Mouse (Mus musculus): ENCODE measurements around the gene Brdt. TPM values are rescaled to one million over a fixed set of nuclear protein-coding genes. Genes with fewer than 3 reads are reported as not detected.

Gene Brdt
- 0.09 and 0.16 TPM in 2 replicates for polyA plus RNA-seq (2012; rRNA removed)
- 0.05 and 0.11 TPM in 2 replicates for polyA plus RNA-seq (2014; fragmentation: Nextera tagmentation; extraction: Ambion mirVana)

- ATAC-seq (ENCODE audit: insufficient read depth) (no peak), DNase-seq (ENCODE audit: low read depth in 3 of 3, low spot score in 3 of 3) (no peak)
- Histone ChIP-seq H3K4me2 (ENCODE audit: low read depth) (no peak within 1 kb of the TSS), H3K4me1 (replicated peaks; ENCODE audit: control insufficient read depth in 2 of 2, insufficient read depth in 2 of 2, low read length in 1 of 2) (no peaks in the 10 kb centered on the region), H3K4me3 (ENCODE audit: insufficient read depth in 1 of 2, low read depth in 2 of 2, low read length in 2 of 2) (no peak within 1 kb of the TSS), H3K9ac (replicated peaks) (no peak within 1 kb of the TSS), H3K36me3 (replicated peaks; ENCODE audit: control insufficient read depth, insufficient read depth, low read depth) (no peaks in the 10 kb centered on the region), H3K9me3 (ENCODE audit: control insufficient read depth, low read length) (no peaks in the 10 kb centered on the region), H3K27me3 (ENCODE audit: control insufficient read depth, insufficient read depth, low read length) (no peaks in the 10 kb centered on the region), H3K27ac (no peak within 1 kb of the TSS)
- TF ChIP-seq CTCF (IDR thresholded peaks at IDR 0.05; ENCODE audit: low read depth) (no peak), EP300 (IDR thresholded peaks at IDR 0.05; ENCODE audit: low read depth) (no peak)
- 83% methylated on average over 29 of the region's 30 CpGs for WGBS (ENCODE audit: insufficient replicate concordance)
Observed at GRCm38 (mm10) chr5:107330916-107331421, at the start of gene Brdt. Brdt (plus strand) TSS chr5:107331159.

- 70% methylated on average over 9 of the region's 9 CpGs for WGBS (ENCODE audit: insufficient replicate concordance)
Observed at GRCm38 (mm10) chr5:107282561-107283307, 48.2 kb upstream of the Brdt start.

GRCm38 (mm10) chr5:107283935-107284524 lies 46.9 kb upstream of the Brdt start:
- Histone ChIP-seq H3K4me1 (replicated peaks; ENCODE audit: control insufficient read depth in 2 of 2, insufficient read depth in 2 of 2, low read length in 1 of 2) (peaks cover 0 to 6% of the 10 kb centered on the region in 2 experiments; a peak in 2 of 4 replicates), H3K27ac (no peak overlapping the region), H3K4me2 (ENCODE audit: low read depth) (no peak overlapping the region), H3K4me3 (ENCODE audit: insufficient read depth in 1 of 2, low read depth in 2 of 2, low read length in 2 of 2) (no peak overlapping the region), H3K9me3 (ENCODE audit: control insufficient read depth, low read length) (no peaks in the 10 kb centered on the region), H3K27me3 (ENCODE audit: control insufficient read depth, insufficient read depth, low read length) (no peaks in the 10 kb centered on the region), H3K36me3 (replicated peaks; ENCODE audit: control insufficient read depth, insufficient read depth, low read depth) (no peaks in the 10 kb centered on the region), H3K9ac (replicated peaks) (no peak overlapping the region)
- TF ChIP-seq EP300 (IDR thresholded peaks at IDR 0.05; ENCODE audit: low read depth) (no peak), CTCF (IDR thresholded peaks at IDR 0.05; ENCODE audit: low read depth) (no peak)
- no peak for DNase-seq (ENCODE audit: low read depth in 3 of 3, low spot score in 3 of 3)
- WGBS (ENCODE audit: insufficient replicate concordance): 63% methylated on average over 10 of the region's 10 CpGs
- ATAC-seq (ENCODE audit: insufficient read depth): no peak

More at GRCm38 (mm10) chr5:107282561-107283307, 48.2 kb upstream of the Brdt start:
- TF ChIP-seq CTCF (IDR thresholded peaks at IDR 0.05; ENCODE audit: low read depth) (no peak), EP300 (IDR thresholded peaks at IDR 0.05; ENCODE audit: low read depth) (no peak)
- Histone ChIP-seq H3K36me3 (replicated peaks; ENCODE audit: control insufficient read depth, insufficient read depth, low read depth) (no peaks in the 10 kb centered on the region), H3K4me1 (replicated peaks; ENCODE audit: control insufficient read depth in 2 of 2, insufficient read depth in 2 of 2, low read length in 1 of 2) (peaks cover 0 to 4% of the 10 kb centered on the region in 2 experiments; a peak in 1 of 4 replicates), H3K27ac (no peak overlapping the region), H3K4me2 (ENCODE audit: low read depth) (no peak overlapping the region), H3K9ac (replicated peaks) (no peak overlapping the region), H3K27me3 (ENCODE audit: control insufficient read depth, insufficient read depth, low read length) (no peaks in the 10 kb centered on the region), H3K9me3 (ENCODE audit: control insufficient read depth, low read length) (no peaks in the 10 kb centered on the region), H3K4me3 (ENCODE audit: insufficient read depth in 1 of 2, low read depth in 2 of 2, low read length in 2 of 2) (no peak overlapping the region)
- ATAC-seq (ENCODE audit: insufficient read depth) (no peak), DNase-seq (ENCODE audit: low read depth in 3 of 3, low spot score in 3 of 3) (no peak)

GRCm38 (mm10) chr5:107285563-107285962 lies 45.4 kb upstream of the Brdt start:
- no peak overlapping the region for H3K4me2 ChIP-seq (ENCODE audit: low read depth)
- WGBS (ENCODE audit: insufficient replicate concordance): 68% methylated on average over 6 of the region's 6 CpGs
- no peak overlapping the region for H3K9ac ChIP-seq (replicated peaks)
- H3K27ac ChIP-seq: no peak overlapping the region
- ATAC-seq (ENCODE audit: insufficient read depth) (no peak), DNase-seq (ENCODE audit: low read depth in 3 of 3, low spot score in 3 of 3) (no peak)
- H3K36me3 ChIP-seq (replicated peaks; ENCODE audit: control insufficient read depth, insufficient read depth, low read depth): no peaks in the 10 kb centered on the region
- H3K9me3 ChIP-seq (ENCODE audit: control insufficient read depth, low read length): no peaks in the 10 kb centered on the region
- peaks cover 0 to 6% of the 10 kb centered on the region in 2 experiments; a peak in 2 of 4 replicates for H3K4me1 ChIP-seq (replicated peaks; ENCODE audit: control insufficient read depth in 2 of 2, insufficient read depth in 2 of 2, low read length in 1 of 2)
- no peak overlapping the region for H3K4me3 ChIP-seq (ENCODE audit: insufficient read depth in 1 of 2, low read depth in 2 of 2, low read length in 2 of 2)
- 0 out of 2 replicates have a peak, but pooled peaks cover 3% of the 10 kb centered on the region for H3K27me3 ChIP-seq (ENCODE audit: control insufficient read depth, insufficient read depth, low read length)
- TF ChIP-seq CTCF (IDR thresholded peaks at IDR 0.05; ENCODE audit: low read depth): no peak
